Mouse (Mus musculus): ENCODE data around the gene Olfr24.
"Not testable (repeated sequence)": the region's sequence is repeated elsewhere in the genome, so short reads cannot be mapped to it uniquely, and the experiment has no call there.

Olfr24 gene

GRCm38 (mm10) chr9:18763896-18764295 is at the start of gene Olfr24:
Gene Olfr24, minus strand, starts transcription at chr9:18763996.
- DNase-seq (ENCODE audit: low spot score) = no peak

GRCm38 (mm10) chr9:18785316-18785715 is 21.5 kb upstream of the Olfr24 start:
- no peak for DNase-seq (ENCODE audit: low spot score)

- peak; percentile 5 for DNase-seq (ENCODE audit: low spot score)
These were observed 15.7 kb upstream of the Olfr24 start for GRCm38 (mm10) chr9:18779476-18779875.

- DNase-seq (ENCODE audit: low spot score) = no peak
These were observed 15.2 kb upstream of the Olfr24 start for GRCm38 (mm10) chr9:18778981-18779380.

GRCm38 (mm10) chr9:18755595-18755994 is 8.2 kb downstream of the Olfr24 start:
- no peak for DNase-seq (ENCODE audit: low spot score)

GRCm38 (mm10) chr9:18744639-18745038 is 19.2 kb downstream of the Olfr24 start:
- peak; percentile 0 for DNase-seq (ENCODE audit: low spot score)

GRCm38 (mm10) chr9:18734177-18734576 is 29.6 kb downstream of the Olfr24 start:
- not testable (repeated sequence) for DNase-seq (ENCODE audit: low spot score)

GRCm38 (mm10) chr9:18722712-18723099 is 41.1 kb downstream of the Olfr24 start:
- no peak for DNase-seq (ENCODE audit: low spot score)

GRCm38 (mm10) chr9:18721931-18722711 is 41.7 kb downstream of the Olfr24 start:
- no peak for DNase-seq (ENCODE audit: low spot score)

- no peak for DNase-seq (ENCODE audit: low spot score)
These were observed 42.8 kb downstream of the Olfr24 start for GRCm38 (mm10) chr9:18721011-18721410.

- no peak for DNase-seq (ENCODE audit: low spot score)
These were observed 58.2 kb downstream of the Olfr24 start for GRCm38 (mm10) chr9:18705628-18706027.
